7 mouse cellular contexts compared by ENCODE assay signal in genomic region chrX:50597105-50597504, GRCm38 (mm10).
A peak's percentile ranks its signal among the peaks of the same experiment; 100 is the strongest.
DNase-seq lines count a peak whose midpoint lies in the region; ATAC-seq lines count a peak whose summit lies in the region.

No protein-coding gene starts in this region.

- no peaks in the 10 kb centered on the region for H3K4me1 ChIP-seq in lung, embryonic 16.5 days (replicated peaks; ENCODE audit: control insufficient read depth, insufficient read depth, low read length)
- H3K4me1 ChIP-seq in forebrain, embryonic 13.5 days: no peaks in the 10 kb centered on the region
- H3K4me1 ChIP-seq in intestine, embryonic 14.5 days (replicated peaks; ENCODE audit: control insufficient read depth, insufficient read depth, low read length): no peaks in the 10 kb centered on the region
- H3K4me1 ChIP-seq in midbrain, embryonic 11.5 days (ENCODE audit: control insufficient read depth, insufficient read depth, low read length): no peaks in the 10 kb centered on the region

- peak overlapping the region; percentile 32; the same call in 1 of the 2 replicates for H3K9ac ChIP-seq in lung, embryonic 16.5 days (ENCODE audit: low read length)
- no peak overlapping the region for H3K9ac ChIP-seq in forebrain, embryonic 13.5 days
- H3K9ac ChIP-seq in intestine, embryonic 14.5 days (ENCODE audit: low read length): no peak overlapping the region
- 0 out of 2 replicates have a peak overlapping the region, but pooled peaks have one; percentile 30 for H3K9ac ChIP-seq in midbrain, embryonic 11.5 days (ENCODE audit: low read length)

- no peak overlapping the region for H3K27ac ChIP-seq in lung, embryonic 16.5 days (ENCODE audit: low read length)
- no peak overlapping the region for H3K27ac ChIP-seq in forebrain, embryonic 13.5 days
- no peak overlapping the region for H3K27ac ChIP-seq in intestine, embryonic 14.5 days (ENCODE audit: low read depth)
- no peak overlapping the region for H3K27ac ChIP-seq in midbrain, embryonic 11.5 days (ENCODE audit: low read depth, low read length)

- no peak for DNase-seq in lung, postnatal 10 days
- peak; percentile 80 for DNase-seq in R1 (ENCODE audit: low read depth, low spot score)
- peak; percentile 84 for DNase-seq in intestine, embryonic 14.5 days (ENCODE audit: low spot score)
- peak; percentile 91 for DNase-seq in midbrain, embryonic 11.5 days (ENCODE audit: low spot score, missing footprints)
- no peak for DNase-seq in adrenal gland, postnatal 4 days (ENCODE audit: low spot score in 2 of 2)

- peaks cover 3% of the 10 kb centered on the region for H3K36me3 ChIP-seq in lung, embryonic 16.5 days (ENCODE audit: control insufficient read depth, insufficient read depth, low read length)
- peaks cover 19% of the 10 kb centered on the region for H3K36me3 ChIP-seq in forebrain, embryonic 13.5 days (ENCODE audit: poor library complexity, severe bottlenecking)
- H3K36me3 ChIP-seq in intestine, embryonic 14.5 days (ENCODE audit: control insufficient read depth, insufficient read depth, low read length): peaks cover 7% of the 10 kb centered on the region; the same call in 1 of the 2 replicates
- no peaks in the 10 kb centered on the region for H3K36me3 ChIP-seq in midbrain, embryonic 11.5 days (ENCODE audit: control insufficient read depth, insufficient read depth, low read length)

- no peak overlapping the region for H3K4me2 ChIP-seq in lung, embryonic 16.5 days (ENCODE audit: low read depth, low read length)
- peak overlapping the region; percentile 24; the same call in 1 of the 2 replicates for H3K4me2 ChIP-seq in forebrain, embryonic 13.5 days
- peak overlapping the region; percentile 20; the same call in 1 of the 2 replicates for H3K4me2 ChIP-seq in intestine, embryonic 14.5 days (ENCODE audit: low read length)
- peak overlapping the region; percentile 13; the same call in 1 of the 2 replicates for H3K4me2 ChIP-seq in midbrain, embryonic 11.5 days

- peak overlapping the region; percentile 28 for H3K4me3 ChIP-seq in lung, embryonic 16.5 days (ENCODE audit: low read length)
- H3K4me3 ChIP-seq in forebrain, embryonic 13.5 days: no peak overlapping the region
- no peak overlapping the region; the same call in 1 of the 2 replicates for H3K4me3 ChIP-seq in intestine, embryonic 14.5 days (ENCODE audit: low read depth, low read length)
- H3K4me3 ChIP-seq in midbrain, embryonic 11.5 days (ENCODE audit: low read depth, low read length): no peak overlapping the region

- no peaks in the 10 kb centered on the region for H3K9me3 ChIP-seq in lung, embryonic 16.5 days (ENCODE audit: control insufficient read depth, low read length)
- H3K9me3 ChIP-seq in forebrain, embryonic 13.5 days (replicated peaks): no peaks in the 10 kb centered on the region
- H3K9me3 ChIP-seq in intestine, embryonic 14.5 days (ENCODE audit: control insufficient read depth, low read length): no peaks in the 10 kb centered on the region
- no peaks in the 10 kb centered on the region for H3K9me3 ChIP-seq in midbrain, embryonic 11.5 days (ENCODE audit: control insufficient read depth, low read length)

- ATAC-seq in lung, embryonic 16.5 days (ENCODE audit: low read depth): no peak
- ATAC-seq in forebrain, embryonic 13.5 days: no peak
- ATAC-seq in intestine, embryonic 14.5 days (replicated peaks; ENCODE audit: low FRiP score, low TSS enrichment, low read depth): no peak
- no peak for ATAC-seq in midbrain, embryonic 11.5 days (ENCODE audit: low FRiP score)

- no peaks in the 10 kb centered on the region for H3K27me3 ChIP-seq in lung, embryonic 16.5 days (ENCODE audit: control insufficient read depth, insufficient read depth, low read depth, low read length)
- H3K27me3 ChIP-seq in forebrain, embryonic 13.5 days: no peaks in the 10 kb centered on the region
- H3K27me3 ChIP-seq in intestine, embryonic 14.5 days (replicated peaks; ENCODE audit: control insufficient read depth, insufficient read depth, low read length): no peaks in the 10 kb centered on the region
- no peaks in the 10 kb centered on the region for H3K27me3 ChIP-seq in midbrain, embryonic 11.5 days (ENCODE audit: control insufficient read depth, insufficient read depth, low read length)

- 89% methylated on average over 6 of the region's 6 CpGs for WGBS in lung, embryonic 16.5 days
- WGBS in forebrain, embryonic 13.5 days: 70% methylated on average over 6 of the region's 6 CpGs
- WGBS in intestine, embryonic 14.5 days: 86% methylated on average over 6 of the region's 6 CpGs
- WGBS in midbrain, embryonic 11.5 days: 59% methylated on average over 6 of the region's 6 CpGs

Comparison
In these comparisons a context has a peak if more than half of its experiments do, and no peak if none do; other contexts are left out.
1. H3K9ac ChIP-seq: peak in lung, embryonic 16.5 days (single experiment) and midbrain, embryonic 11.5 days (single experiment); none in forebrain, embryonic 13.5 days (single experiment) and intestine, embryonic 14.5 days (single experiment).
2. DNase-seq: peak in R1 (single experiment), intestine, embryonic 14.5 days (single experiment) and midbrain, embryonic 11.5 days (single experiment); none in lung, postnatal 10 days (single experiment) and adrenal gland, postnatal 4 days (0 of 2).